Mouse (Mus musculus) cortical plate, adult 2 months (tissue): ENCODE measurements around the gene Efna1.
A peak's percentile ranks its signal among the peaks of the same experiment; 100 is the strongest.

Source experiments
- CTCF ChIP-seq: fragments of 200-500 bp; IDR thresholded peaks from 2 replicates; pipeline ENCODE4 v1.5.1; 2011; ENCODE audit warnings: mild to moderate bottlenecking, control low read depth, low read length; ENCODE audit not compliant: insufficient read depth; ENCODE audit errors: extremely low read depth
- POLR2A ChIP-seq: fragments of 200-500 bp; IDR thresholded peaks from 2 replicates; pipeline ENCODE4 v1.6.1; 2011; ENCODE audit warnings: mild to moderate bottlenecking, low read length, control low read depth; ENCODE audit not compliant: insufficient read depth; ENCODE audit errors: extremely low read depth

GRCm38 (mm10) chr3:89225918-89226317 lies 55.0 kb downstream of the Efna1 start:
- TF ChIP-seq CTCF (no peak), POLR2A (0 out of 2 replicates have a peak, but pooled peaks have one; percentile 27)
